Mouse (Mus musculus): ENCODE data around the gene Tarsl2.

Gene Tarsl2

DNA sequence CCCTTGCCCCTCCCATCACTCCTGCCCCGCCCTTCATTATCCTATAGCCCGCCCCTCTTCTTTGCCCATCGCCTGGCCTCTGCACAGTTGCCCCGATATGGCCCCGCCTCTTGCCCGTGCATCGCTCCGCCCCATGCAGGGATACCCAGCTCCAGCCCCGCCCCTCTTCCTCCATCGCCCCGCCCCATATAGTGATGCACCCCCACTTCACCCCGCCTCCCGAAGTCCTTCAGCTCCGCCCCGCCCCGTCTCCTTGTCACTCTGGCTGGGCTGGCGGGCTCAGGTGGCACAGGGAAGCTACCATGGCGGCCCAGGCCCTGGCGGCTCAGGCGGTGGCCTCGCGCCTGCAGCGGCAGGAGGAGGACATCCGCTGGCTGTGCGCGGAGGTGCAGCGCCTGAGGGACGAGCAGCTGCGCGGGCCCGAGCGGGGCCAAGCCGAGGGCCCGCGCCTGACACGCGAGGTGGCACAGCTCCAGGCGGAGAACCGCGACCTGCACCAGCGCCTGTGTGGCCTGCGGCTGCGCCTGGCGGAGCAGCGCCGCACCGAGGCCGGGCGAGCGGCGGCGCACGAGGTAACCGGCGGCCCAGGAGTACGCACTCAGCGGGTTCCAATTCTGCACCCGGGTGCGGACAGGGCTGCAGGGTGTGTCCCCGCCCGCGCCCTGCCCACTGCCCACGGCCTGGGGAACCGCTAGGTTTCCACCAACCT lies at the start of gene Tarsl2:
Gene Tarsl2 (plus strand): TSS at position 256 of the 709 bp plus-strand sequence.
- in situ Hi-C loops (cut with MboI, MseI), result loop anchor here (5.0 to 25.0 kb wide), 3 partner anchors 43 to 1257 kb away; partner anchors contain the start of genes Mcee (in 1 of the 2), Mphosph10 (in 1 of the 2) and Nsmce3 (in 1 of the 2)

DNA sequence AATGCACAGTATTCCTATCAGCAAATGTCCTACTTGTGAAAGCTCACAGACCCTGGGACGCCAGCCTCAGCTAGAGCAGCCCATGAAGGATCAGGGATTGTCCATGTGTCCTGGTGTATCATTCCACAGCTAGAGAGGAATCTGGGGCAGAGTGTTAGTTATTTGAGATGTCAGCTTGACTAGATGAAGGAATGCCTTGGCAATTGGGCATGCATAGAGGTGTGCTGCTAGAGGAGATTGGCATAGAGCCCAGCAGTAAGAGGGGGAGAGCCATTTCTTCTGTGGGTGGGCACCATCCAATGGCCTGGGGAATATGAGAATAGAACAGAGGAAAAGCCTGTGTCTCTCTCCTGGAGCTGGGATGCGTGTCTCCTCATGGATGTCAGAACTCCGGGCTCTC lies 38.6 kb upstream of the Tarsl2 start:
- in situ Hi-C loops (cut with MboI, MseI), result no loop called here

DNA sequence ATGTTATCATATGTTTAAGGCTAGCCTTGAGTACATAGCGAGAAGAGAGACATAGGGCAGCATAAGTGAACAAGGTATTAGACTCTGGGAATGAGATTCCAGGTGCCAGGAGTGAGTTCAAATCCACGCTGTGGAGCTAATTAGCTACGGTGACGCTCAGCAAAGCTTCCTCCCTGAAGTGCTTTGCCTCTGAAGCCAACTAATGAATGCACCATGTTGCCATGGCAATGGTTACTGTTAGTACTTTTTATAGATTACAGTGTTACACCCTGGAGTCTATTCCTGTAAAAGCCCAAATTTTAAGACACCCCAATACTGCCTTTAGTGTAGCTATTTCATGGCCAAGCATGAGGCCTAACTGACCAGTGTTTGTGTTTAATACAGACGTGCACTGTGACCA lies 37.7 kb upstream of the Tarsl2 start:
- in situ Hi-C loops (cut with MboI, MseI), result no loop called here

DNA sequence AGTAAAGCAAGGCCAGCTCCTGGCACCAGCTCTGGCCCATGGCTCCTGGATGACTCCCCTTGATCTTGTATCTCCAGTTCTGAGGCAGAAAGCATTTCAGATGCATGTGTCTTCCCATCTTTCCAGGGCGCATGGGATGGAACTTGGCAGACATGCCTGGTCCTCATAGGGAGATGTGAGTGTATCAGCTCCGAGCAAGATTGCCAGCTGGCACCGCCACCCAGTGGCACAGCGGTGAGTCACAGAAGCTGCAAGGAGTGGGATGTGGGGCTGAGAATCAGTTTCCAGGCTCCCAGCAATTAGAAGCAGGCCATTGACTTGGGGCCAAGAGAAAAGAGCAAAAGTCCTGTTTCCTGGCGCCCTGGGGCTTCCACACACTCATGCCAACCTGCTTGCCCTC lies 34.5 kb upstream of the Tarsl2 start:
- in situ Hi-C loops (cut with MboI, MseI), result no loop called here

DNA sequence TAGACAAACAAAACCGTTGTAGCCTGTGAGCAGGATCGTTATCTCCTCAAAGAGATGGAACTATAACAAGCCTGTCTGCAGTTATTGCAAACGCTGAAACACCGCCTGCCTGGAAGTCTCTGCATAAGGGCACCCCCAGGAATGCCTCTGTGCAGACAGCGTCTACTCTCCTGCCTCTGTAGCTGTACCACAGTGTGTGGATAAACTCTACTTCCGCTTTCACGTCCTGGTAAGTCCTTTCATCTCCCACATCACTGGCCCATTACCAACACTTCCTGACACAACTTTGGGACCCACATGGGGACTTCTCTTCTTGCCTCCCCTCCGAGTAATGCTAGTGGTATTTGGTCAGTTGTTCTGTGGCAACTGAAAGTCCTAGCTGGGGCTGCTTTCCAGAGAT lies 34.0 kb upstream of the Tarsl2 start:
- in situ Hi-C loops (cut with MboI, MseI), result no loop called here

DNA sequence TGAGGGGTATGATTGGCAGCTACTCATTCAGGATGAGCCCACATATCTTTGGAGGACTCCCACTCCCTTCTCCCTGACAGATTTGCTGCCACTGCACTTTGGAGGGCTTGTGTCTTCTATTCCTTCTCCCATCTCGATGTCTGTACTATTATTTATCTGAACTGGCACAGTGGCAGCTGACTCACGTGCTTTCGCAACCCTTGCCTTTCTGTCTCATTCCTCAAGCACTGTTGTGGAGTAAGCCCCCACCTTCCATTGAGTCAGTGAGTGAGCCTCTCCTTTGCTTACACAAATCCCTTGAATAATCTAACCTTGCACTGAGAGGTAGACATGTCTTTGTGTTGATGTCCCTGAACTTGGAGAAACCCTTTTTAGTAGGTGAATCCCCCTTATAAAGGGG lies 33.4 kb upstream of the Tarsl2 start:
- in situ Hi-C loops (cut with MboI, MseI), result no loop called here

DNA sequence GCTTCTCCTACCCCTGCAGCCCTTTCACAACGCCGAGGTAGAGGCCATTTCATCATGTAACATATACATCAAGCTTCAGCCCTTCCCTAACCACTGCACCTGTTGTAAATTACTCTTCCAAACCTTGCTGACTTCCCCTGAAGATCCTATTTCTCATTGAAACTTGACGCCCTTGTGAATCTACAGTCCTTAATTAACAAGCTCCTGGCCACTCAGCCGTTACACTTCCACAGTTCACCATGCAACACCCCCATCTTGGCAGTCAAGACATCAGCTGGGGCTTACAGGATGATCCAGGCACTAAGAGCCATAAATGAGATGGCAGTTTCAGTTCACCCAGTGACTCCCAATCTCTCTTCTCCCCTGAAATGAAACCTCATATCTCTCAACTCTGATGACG lies 31.0 kb upstream of the Tarsl2 start:
- in situ Hi-C loops (cut with MboI, MseI), result no loop called here

DNA sequence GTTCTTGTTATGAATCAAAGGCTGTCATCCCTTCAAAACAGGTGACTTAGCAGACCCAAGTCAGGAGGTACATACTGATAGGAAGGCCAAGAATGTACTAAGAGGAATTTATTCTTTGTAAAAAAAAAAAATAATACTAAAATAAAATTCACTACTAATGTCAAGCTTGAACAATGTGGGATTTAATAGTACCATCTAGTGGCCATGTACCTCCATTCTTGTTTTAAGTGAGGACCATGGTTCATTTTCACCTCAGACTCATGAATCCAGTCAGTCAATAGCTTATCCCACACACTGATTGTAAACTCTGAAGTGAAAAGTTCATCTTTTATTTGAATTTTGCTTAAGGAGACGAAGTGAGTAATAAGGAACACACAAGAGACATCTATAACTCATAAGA lies 25.9 kb upstream of the Tarsl2 start:
- in situ Hi-C loops (cut with MboI, MseI), result no loop called here

DNA sequence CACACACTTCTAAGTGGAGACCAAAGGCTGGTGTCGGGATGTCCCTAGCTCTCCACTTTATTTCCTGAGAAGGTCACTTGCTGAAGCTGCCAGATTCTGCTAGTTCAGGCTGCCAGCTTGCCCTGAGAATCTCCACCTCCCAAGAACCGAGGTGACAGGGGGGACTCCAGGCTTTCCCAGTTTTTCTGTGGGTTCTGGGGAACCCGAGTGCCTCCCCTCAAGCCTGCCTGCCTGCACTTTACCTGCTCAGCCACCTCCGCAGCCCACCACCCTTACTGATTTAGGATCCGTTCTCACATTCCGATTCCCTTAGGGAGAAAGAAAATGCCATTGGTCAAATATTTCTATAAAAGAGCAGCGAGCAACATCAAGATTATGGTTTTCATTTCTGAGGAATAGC lies 24.0 kb upstream of the Tarsl2 start:
- in situ Hi-C loops (cut with MboI, MseI), result no loop called here

DNA sequence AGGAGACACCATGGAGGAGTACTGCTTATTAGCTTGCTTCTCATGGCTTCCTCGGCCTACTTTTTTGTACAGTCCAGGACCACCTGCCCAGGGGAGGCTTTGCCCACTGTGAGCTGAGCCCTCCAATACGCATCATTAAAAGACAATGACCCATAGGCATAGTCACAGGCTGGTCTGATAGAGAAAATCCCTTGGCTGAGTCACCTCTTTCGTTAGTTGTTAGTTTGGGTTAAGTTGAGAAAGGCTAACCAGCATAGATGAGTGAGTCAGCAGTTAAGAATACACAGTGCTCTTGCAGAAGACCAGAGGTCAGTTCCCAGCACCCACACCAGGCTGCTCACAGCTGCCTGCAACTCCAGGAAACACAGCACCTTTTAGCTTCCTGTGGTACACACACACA lies 21.4 kb upstream of the Tarsl2 start:
- in situ Hi-C loops (cut with MboI, MseI), result no loop called here

DNA sequence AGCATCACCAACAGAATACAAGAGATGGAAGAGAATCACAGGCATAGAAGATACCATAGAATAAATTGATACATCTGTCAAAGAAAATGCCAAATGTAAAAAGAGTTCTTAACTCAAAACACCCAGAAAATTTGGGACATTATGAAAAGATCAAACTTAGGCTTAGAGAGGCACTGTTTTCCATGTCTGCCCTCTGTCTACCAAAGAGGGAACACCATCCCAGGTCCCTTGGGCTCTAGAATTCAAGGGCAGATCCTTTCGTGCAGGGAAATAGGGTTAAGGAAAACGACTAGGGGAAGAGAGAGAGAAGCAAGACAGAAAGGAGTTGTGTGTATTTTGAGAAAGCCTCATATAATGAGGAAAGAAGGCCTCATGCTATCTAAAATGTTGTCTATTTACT lies 19.2 kb upstream of the Tarsl2 start:
- in situ Hi-C loops (cut with MboI, MseI), result loop anchor here (25.0 kb wide), 2 partner anchors 763 to 1238 kb away; partner anchors contain the start of genes Mcee (in 1 of the 2), Mphosph10 (in 1 of the 2) and Nsmce3 (in 1 of the 2)

DNA sequence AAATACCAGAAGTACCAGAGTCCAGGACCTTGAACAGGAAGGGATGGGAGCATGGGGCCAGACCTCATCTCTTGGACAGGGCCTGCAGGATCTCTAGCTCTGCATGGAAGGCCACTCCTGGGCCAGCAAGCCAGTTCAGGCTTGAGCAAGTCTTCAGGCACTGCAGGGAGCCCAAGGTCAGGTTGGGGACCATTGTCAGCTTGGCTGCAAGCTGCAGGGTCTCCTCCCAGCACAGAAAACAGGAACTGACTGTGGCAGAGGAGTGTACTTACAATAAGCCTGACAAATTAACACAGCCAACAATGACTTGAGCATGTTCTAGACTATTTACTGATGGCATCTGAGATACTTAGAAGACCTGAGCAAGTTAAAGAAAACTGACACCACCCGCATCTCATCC lies 14.9 kb upstream of the Tarsl2 start:
- in situ Hi-C loops (cut with MboI, MseI), result loop anchor here (25.0 kb wide), 2 partner anchors 768 to 1243 kb away; partner anchors contain the start of genes Mcee (in 1 of the 2), Mphosph10 (in 1 of the 2) and Nsmce3 (in 1 of the 2)

DNA sequence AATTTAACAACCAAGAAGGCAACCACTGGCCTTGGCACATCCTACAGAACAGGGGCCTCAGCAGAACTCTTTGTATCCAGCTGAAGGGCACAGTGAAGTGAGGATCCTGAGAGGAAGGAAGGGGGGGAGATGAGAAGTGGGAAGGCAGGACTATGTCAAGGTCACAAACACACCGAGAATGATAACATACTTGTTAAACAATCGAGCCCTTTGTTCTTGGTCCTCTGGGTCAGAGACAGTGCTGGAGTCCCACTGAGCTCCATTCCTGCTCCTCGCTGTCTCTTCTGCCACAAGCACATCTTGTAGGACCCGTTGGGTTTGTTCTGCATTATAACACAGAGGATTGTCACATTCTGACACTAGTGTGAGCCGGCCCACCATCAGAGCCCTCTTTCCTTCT lies 14.0 kb upstream of the Tarsl2 start:
- in situ Hi-C loops (cut with MboI, MseI), result loop anchor here (25.0 kb wide), 2 partner anchors 768 to 1243 kb away; partner anchors contain the start of genes Mcee (in 1 of the 2), Mphosph10 (in 1 of the 2) and Nsmce3 (in 1 of the 2)

DNA sequence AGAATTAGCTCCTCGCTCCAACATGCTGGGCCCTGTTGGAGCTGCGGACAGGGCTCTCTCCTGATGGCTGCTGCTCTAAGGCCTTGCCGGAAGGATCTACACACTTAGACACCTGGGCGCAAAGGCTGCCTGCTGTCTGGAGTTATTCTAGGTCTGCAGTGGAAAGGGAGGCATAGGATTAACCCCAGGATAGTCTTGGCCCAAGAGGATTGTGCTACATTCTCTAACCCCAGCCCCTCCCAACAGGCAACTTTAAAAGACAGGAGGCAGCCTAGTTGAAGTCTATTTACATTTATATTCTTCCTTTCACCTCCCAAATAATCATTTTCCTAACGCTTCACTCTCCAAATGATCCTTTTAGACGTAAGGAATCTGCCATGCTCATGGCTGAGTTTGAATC lies 8.9 kb upstream of the Tarsl2 start:
- in situ Hi-C loops (cut with MboI, MseI), result loop anchor here (5.0 to 25.0 kb wide), 3 partner anchors 314 to 1249 kb away; partner anchors contain the start of genes Mcee (in 1 of the 2), Mphosph10 (in 1 of the 2) and Nsmce3 (in 1 of the 2)

DNA sequence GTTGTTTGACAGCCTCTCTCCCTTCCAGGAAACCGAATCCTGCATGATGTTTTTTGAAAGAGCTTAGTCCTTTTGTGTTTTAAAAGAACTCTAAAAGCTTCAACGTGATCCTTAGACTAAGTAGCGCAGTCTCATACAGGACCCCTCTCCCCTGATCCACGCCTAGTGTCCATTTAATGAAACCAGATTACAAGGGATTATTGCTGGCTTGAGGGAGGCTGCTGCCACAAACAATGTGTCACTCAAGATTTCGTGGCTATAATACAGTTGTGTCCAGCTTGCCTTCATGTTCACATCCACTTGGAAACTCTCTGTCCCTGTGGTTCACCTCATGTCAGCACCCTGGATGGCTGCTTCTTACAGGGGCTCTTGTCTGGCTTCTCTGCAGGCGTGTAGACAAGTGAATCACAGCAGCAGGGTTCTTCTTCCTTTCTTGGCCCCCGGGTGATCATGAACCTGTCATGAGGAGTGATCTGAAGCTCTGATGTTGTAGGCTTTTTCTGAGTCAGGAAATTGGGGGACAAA lies 8.3 kb upstream of the Tarsl2 start:
- in situ Hi-C loops (cut with MboI, MseI), result loop anchor here (5.0 to 25.0 kb wide), 3 partner anchors 314 to 1249 kb away; partner anchors contain the start of genes Mcee (in 1 of the 2), Mphosph10 (in 1 of the 2) and Nsmce3 (in 1 of the 2)

DNA sequence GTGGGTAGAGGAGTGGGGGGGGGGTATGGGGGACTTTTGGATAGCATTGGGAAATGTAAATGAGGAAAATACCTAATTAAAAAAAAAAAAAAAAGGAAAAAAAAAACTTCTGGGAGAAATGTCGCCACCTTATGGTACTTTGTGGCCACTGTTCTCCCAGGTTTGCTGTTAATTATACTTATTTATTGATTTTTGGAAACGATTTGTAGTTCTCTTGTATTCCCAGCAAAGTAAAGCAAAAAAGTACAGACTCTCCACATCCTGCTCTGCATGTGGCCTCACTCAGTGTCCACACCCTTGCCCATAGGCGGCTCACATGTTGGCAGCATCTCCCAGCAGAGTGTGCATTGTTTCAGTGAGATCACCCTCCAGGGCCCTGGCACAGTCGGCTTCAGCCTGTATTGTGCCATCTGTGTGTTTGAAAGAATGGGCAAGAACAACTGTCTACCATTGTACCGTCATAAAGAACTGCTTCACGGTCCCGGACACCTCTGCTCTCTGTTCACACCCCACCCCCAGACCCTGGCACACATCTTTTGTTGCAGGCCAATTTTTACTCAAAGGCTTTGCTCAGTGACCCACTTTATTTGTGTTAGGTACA lies 6.4 kb upstream of the Tarsl2 start:
- in situ Hi-C loops (cut with MboI, MseI), result loop anchor here (5.0 to 25.0 kb wide), 3 partner anchors 316 to 1251 kb away; partner anchors contain the start of genes Mcee (in 1 of the 2), Mphosph10 (in 1 of the 2) and Nsmce3 (in 1 of the 2)

DNA sequence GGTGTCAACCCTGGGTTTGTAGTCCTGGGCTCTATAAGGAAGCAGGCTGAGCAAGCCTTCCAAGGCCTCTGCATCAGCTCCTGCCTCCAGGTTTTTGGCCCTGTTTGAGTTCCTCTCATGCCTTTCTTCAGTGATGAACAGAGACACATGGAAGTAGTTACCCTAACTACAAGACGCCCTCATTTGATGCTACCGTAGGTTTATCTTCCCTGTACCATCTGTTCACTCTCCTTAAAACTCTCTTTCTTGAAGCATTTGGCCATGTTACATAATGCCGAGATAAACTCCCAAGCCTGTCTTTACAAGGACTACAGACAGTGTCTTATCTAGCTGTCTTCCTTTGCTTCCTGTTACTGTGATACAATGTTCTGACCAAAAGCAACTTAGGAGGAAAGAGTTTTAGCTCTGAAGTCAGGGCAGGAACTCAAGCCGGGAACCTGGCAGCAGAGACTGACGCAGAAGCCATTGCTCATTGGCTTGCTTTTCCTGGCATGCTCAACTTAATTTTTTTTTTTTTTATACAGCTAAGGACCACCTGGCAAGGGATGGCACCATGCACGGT lies 4.8 kb upstream of the Tarsl2 start:
- in situ Hi-C loops (cut with MboI, MseI), result loop anchor here (5.0 to 25.0 kb wide), 3 partner anchors 318 to 1253 kb away; partner anchors contain the start of genes Mcee (in 1 of the 2), Mphosph10 (in 1 of the 2) and Nsmce3 (in 1 of the 2)

DNA sequence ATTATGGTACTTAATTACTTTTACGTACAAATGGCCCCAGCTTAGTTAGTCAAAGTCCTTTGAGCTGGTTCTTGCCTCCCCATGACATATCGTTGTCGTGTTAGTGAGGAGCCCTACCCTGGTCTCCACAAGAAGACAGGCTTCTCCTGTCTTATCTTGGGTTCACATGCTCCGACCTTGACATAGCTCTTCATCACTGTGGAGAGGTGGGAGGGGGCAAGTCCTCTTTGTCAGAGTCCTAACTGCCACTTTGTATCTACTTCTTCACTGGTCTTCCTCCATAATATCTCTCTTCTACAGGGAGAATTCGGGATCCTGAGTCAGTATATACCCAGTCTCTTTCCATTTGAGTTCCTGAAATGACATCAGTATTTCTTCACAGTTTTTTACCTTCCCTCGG lies 4.0 kb upstream of the Tarsl2 start:
- in situ Hi-C loops (cut with MboI, MseI), result loop anchor here (25.0 kb wide), 2 partner anchors 778 to 1253 kb away; partner anchors contain the start of genes Mcee (in 1 of the 2), Mphosph10 (in 1 of the 2) and Nsmce3 (in 1 of the 2)

DNA sequence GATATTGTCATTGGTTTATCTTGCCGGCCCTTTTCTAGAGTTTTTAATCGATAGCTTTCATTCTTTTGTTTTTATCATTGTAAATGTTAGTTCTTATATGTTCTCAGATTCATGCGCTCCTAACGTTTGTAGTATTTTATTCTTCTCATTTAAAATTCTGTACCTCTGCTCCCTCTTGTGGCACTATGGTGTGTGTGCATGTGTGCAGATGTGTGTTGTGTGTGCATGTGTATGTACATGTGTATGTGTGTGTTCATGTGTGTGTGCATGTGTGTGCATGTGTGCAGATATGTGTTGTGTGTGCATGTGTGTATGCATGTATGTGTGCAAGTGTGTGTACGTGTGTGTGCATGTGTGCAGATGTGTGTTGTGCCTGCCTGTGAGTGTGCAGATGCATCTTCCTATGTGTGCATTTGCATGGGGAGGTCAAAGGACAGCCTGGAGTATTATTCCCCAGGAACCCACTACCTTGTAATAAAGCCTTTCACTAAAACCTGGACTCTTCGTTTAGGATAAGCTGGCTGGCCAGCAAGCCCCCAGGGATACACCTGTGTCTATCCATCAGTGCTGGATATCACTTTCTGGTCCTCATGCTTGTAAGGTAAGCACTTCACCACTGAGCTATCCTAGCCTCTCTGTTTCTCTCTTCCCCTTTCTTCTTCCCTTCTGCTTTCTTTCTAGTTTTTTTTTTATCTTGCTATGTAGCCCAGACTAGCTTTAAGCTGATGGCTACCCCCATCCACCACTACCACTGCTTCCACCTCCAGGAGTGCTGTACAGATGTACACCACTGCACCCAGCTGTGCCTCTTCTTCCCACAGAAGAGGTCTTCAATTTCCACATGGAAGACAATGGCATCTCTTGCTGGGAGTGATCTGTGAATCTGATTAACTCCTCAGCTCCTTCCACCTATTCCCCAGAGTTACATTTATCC lies 2.1 kb upstream of the Tarsl2 start:
- in situ Hi-C loops (cut with MboI, MseI), result loop anchor here (25.0 kb wide), 2 partner anchors 780 to 1255 kb away; partner anchors contain the start of genes Mcee (in 1 of the 2), Mphosph10 (in 1 of the 2) and Nsmce3 (in 1 of the 2)

DNA sequence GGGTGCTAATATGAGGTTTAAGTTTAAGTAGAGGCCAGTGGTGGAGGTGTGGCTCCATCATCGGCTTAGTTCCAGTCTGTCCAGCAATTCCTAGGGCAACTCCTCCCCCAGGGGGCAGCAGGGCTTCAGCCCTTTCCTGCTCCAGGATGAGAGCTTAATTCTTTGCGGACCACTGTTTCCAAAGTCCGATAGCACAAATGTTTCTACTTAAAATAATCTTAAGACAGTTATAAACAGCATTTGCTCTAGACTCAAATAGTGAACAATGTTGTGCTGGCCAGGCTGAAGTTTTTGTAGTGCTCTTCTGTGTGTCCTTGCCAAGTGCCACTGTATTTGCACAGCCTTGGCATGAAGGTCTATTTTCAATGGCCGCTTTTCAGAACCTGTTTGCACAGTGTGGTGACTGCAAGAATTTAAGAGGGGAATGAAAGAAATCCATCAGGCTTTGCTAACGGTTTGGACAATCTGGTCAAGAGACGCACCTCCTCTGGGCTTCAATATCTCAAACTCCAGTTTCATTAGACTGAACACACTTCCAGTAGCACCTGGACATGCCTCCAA lies 757 bp upstream of the Tarsl2 start:
- in situ Hi-C loops (cut with MboI, MseI), result loop anchor here (25.0 kb wide), 2 partner anchors 782 to 1257 kb away; partner anchors contain the start of genes Mcee (in 1 of the 2), Mphosph10 (in 1 of the 2) and Nsmce3 (in 1 of the 2)

Measured in T-helper 17 cell (primary cell).